Mouse (Mus musculus): Measurements from ENCODE around the gene Rpl18a.

The Rpl18a gene

GRCm38 (mm10) chr8:70879500-70879899, 17.7 kb downstream of the Rpl18a start:
- no peak for DNase-seq

GRCm38 (mm10) chr8:70878178-70878577, 19.0 kb downstream of the Rpl18a start:
- DNase-seq, result no peak

GRCm38 (mm10) chr8:70876382-70876781, 20.8 kb downstream of the Rpl18a start:
- DNase-seq, result no peak

GRCm38 (mm10) chr8:70874441-70874840, 22.8 kb downstream of the Rpl18a start:
- no peak for DNase-seq

GRCm38 (mm10) chr8:70873364-70873985, 23.7 kb downstream of the Rpl18a start, which contains the start of gene Ccdc124:
Gene Ccdc124, minus strand, starts transcription at chr8:70873935.
- peak; percentile 96 for DNase-seq

- DNase-seq, result no peak
Observed at GRCm38 (mm10) chr8:70872643-70873363, 24.4 kb downstream of the Rpl18a start.

- no peak for DNase-seq
Observed at GRCm38 (mm10) chr8:70871195-70871807, 25.9 kb downstream of the Rpl18a start.

- DNase-seq, result peak; percentile 91
Observed at GRCm38 (mm10) chr8:70869601-70870041, 27.6 kb downstream of the Rpl18a start.

- DNase-seq, result no peak
Observed at GRCm38 (mm10) chr8:70869199-70869571, 28.0 kb downstream of the Rpl18a start.

- peak; percentile 75 for DNase-seq
Observed at GRCm38 (mm10) chr8:70868559-70869198, 28.5 kb downstream of the Rpl18a start.

GRCm38 (mm10) chr8:70866566-70866965, 30.6 kb downstream of the Rpl18a start:
- no peak for DNase-seq

- DNase-seq, result no peak
Observed at GRCm38 (mm10) chr8:70866001-70866520, 31.2 kb downstream of the Rpl18a start.

GRCm38 (mm10) chr8:70865350-70866000, 31.7 kb downstream of the Rpl18a start:
- DNase-seq, result peak; percentile 100

GRCm38 (mm10) chr8:70864712-70865221, 32.4 kb downstream of the Rpl18a start:
- no peak for DNase-seq

- DNase-seq, result no peak
Observed at GRCm38 (mm10) chr8:70863956-70864711, 33.1 kb downstream of the Rpl18a start.

- no peak for DNase-seq
Observed at GRCm38 (mm10) chr8:70862824-70863641, 34.2 kb downstream of the Rpl18a start, which contains the start of gene Kcnn1. Gene Kcnn1, minus strand, starts transcription at chr8:70863258.

GRCm38 (mm10) chr8:70857516-70857915, 39.7 kb downstream of the Rpl18a start:
- no peak for DNase-seq

GRCm38 (mm10) chr8:70856541-70857197, 40.5 kb downstream of the Rpl18a start:
- peak; percentile 79 for DNase-seq

- no peak for DNase-seq
Observed at GRCm38 (mm10) chr8:70856028-70856427, 41.2 kb downstream of the Rpl18a start.

- DNase-seq, result peak; percentile 45
Observed at GRCm38 (mm10) chr8:70853863-70854262, 43.3 kb downstream of the Rpl18a start.
